Mouse (Mus musculus): ENCODE measurements at regions not wholly inside any gene's neighbourhood (a gene's known extent, or its start where the extent isn't known, plus 50 kb on each side); places are given as distances from the start of the nearest gene placed in this dataset.

DNA sequence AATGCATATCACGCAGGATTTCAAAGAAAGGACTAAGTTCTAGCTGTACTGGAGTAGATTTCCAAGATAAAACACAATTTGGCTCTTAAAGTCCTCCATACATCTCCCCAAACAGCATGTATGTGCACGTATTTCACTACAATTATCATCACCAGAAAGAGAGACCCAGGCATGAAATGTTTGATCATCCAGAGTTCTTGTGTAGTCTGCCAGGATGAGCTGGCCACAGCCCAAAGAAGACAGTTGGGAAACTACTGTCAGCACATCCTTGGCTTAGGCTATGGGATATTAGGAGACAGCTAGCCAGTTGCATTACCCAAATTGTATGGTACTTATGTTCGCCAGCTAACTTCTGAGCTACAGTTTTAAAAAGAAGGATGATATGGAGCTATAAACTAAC, 1216.3 kb downstream of the Pcdh9 start:
- Histone ChIP-seq H3K27me3 (ENCODE audit: control insufficient read depth, insufficient read depth, low read length) (no peaks in the 10 kb centered on the region), H3K4me3 (no peak overlapping the region), H3K9ac (ENCODE audit: low read depth, low read length) (no peak overlapping the region), H3K36me3 (ENCODE audit: control insufficient read depth, insufficient read depth, low read length) (no peaks in the 10 kb centered on the region), H3K4me1 (ENCODE audit: control insufficient read depth, insufficient read depth, low read length) (no peaks in the 10 kb centered on the region), H3K27ac (no peak overlapping the region), H3K79me2 (replicated peaks; ENCODE audit: control insufficient read depth, insufficient read depth, low read length) (no peaks in the 10 kb centered on the region)
- no peak for DNase-seq
- intact Hi-C loops (cut with DNase I) = no loop called here
- 71% methylated on average over 3 of the region's 3 CpGs for WGBS
- no peak for TF ChIP-seq CTCF (IDR thresholded peaks at IDR 0.05)
- no peak for TF ChIP-seq EP300 (IDR thresholded peaks at IDR 0.05; ENCODE audit: insufficient read depth, low read depth, low read length)
- no peak for TF ChIP-seq POLR2A (IDR thresholded peaks at IDR 0.05; ENCODE audit: insufficient read depth, low read depth, low read length)

Data from heart, adult 2 months (tissue).